Mouse (Mus musculus) lung, adult 18-20 months (tissue): Measurements from ENCODE around the gene Pfkfb4.

Source experiments
- DNase-seq, 2 experiments: peaks; one replicate each; pipeline ENCODE4 v3.0.0; 2022; ENCODE audit warnings: mixed read lengths in 2 of 2

Gene Pfkfb4

DNA sequence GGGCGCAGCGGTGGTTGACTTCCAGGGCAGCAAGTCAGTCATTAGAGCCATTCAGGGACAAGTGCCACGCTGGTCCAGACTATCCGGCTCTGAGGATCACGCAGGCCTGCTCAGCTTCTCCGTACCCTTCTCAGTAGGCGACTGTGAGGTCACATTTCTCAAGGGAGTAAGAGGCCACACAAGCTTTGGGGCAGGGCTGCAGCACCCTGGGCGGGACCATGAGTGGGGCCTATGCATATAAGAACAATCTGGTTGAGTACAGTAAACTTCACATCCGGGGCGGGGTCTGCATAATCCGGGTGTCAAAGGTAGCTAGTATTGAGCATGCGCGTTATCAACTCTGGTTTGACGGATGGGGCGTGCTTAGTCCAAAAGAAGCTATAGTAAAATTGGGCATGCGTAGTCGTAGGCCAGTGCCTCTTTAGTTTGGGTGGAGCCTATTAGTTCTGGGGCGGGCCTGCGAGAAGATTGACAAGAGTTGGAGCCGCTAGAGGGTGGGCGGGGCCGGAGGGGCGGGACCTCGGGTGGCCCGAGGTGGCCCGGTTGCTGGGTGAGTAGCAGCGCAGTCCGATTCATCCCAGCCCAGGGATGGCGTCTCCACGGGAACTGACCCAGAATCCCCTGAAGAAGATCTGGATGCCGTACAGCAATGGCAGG lies at the start of gene Pfkfb4:
Pfkfb4 (plus strand) TSS at position 351 of the 657 bp plus-strand sequence.
- DNase-seq: peak; percentile 99 to 100

DNA sequence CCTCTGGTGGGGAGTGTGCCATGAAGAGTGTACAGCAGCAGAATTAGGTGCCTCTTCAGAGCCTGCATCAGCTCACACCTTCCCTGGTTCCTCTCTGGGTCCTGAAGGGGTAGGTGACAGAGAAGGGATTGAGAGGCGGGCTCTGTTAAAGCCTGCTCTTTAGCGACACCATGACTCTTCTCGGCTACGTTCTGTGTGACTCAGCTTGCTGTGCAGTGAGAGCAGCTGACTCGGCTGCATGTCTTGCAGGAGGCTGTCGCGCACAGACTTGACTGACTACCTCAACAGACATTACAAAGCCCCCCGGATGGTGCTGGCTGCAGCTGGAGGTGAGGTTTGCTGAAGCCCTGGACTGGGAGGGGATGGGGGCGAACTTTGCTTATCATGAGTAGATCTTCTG lies 46.5 kb upstream of the Pfkfb4 start:
- DNase-seq: no peak

DNA sequence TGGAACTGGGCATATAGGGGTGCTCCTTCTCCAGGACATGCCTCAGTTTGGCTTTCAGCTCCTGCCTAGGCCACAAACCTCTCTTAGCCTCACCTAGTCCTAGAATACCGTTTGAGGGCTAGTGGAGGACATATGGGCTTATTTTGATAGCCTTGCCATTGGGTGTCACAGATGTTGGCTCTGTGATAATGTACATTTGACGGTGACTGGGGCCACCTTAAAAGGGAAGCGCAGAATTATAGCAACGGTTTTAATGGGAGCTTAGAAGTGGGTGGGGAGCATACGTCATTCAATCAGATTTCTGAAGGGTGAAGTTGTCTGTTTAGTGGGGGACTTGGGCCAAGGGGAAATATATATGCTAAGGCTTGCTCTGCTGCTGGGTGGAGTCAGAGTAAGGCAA lies 46.0 kb upstream of the Pfkfb4 start:
- no peak for DNase-seq

DNA sequence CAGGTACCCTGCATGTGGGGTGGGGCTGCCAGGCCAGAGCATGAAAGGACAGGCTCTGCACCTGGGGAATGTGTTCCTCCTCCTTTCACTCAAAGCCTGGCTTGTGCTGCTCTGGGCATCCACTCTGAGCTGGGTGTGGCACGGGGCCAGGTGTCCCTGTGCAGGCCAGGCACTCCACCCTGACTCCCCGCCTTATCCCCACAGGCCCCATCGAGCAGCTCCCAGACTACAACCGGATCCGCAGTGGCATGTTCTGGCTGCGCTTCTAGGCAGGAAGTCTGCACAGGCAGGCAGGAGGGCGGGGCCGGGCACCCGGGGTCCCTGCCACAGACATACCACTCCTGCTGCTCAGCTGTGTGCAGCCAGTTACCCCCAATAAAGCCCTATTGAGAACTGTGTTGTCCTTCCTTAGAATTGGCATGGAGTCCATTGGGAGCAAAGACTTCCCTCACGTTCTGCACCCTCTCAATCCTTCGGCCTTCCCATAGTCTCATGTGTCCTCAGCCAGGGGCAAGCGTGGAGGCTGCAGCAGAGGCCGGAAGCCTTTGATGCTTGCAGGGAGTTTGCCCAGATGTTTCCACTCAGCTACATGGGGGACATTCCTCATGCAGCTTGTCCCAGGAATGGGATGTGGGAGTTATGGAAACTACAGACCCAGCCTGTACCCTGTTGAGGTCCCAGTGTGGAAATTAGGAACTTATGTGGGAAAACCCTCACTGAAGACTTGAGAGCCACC lies 42.2 kb upstream of the Pfkfb4 start:
- DNase-seq: peak in 1 of 2 experiments; percentile 15

DNA sequence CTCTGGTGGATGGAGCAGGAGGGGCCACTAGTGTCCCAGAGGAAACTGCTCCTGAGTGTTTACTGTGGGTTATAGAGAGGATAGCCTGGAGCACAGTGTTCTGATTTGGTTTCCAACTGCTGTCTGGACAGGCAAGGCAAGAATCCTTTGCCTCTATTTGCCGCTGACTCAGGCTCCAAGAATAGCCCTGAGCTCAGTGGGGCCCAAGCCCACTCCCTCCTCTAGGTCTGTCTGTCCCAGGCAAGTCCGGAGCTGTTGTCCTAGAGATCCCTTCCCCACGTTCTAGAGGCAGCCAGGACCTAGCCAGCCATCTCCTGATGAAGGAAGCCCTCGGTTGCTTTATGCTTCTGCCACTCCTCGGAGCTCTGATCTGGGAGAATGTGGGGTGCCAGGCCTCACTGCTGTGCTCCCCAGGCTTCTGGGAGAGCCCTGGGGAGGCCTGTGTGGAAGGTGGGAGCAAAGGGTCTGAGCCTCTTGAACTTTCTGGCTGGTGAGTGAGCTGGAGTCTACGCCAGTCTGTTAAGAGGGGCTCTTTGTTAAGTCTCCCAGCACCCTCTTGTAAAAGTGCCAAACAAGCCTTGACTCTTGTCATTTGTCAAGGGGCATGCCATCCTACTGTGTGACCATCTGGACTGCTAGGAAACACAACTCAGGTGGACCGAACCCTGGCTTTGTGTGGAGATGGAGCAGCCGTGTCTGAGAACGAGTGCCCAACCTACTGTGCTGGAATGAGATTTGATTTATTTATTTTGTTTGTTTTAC lies 41.4 kb upstream of the Pfkfb4 start:
- no peak for DNase-seq

DNA sequence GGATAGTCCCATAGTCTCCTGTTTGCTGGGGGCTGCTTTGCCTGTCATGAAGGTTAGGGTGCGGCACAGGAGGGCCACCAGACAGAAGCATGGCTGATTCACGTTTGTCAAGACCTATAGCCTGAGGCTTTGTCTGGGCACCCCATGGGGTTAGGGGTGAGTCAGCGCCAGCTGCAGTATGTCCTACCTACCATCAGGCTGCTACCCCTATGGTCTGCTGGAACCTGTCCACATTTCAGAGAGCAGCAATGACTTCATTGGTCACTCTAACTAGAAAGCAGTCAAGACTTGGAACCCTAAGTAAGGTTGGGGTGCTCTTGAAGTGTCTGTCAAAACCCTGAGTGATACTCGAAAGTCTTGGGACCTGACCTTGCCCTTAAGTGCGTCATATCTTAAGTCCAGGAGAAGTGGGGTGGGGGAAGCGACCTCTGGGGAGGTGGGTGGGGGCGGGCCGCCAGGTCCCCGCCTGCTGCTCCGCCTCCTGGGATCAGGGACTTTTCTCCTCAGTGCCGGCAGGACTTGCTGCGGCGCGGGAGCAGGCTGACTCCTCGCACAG lies 38.4 kb upstream of the Pfkfb4 start, which contains the start of gene Col7a1:
Col7a1 (plus strand) TSS at position 506 of the 556 bp plus-strand sequence.
- peak; percentile 14 to 34 for DNase-seq

DNA sequence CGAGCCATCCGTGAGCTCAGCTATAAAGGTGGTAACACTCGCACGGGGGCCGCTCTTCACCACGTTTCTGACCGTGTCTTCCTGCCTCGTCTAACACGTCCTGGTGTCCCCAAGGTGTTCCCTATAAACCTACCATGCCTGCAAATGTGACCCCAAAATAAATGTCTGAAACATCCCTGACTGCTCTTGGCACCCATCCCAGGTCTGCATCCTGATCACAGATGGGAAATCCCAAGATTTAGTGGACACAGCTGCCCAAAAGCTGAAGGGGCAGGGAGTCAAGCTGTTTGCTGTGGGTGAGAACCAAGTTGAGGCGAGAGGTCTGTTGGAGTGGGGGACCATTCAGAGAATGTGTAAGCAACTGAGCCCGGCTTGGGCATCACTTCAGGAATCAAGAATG lies 36.3 kb upstream of the Pfkfb4 start:
- no peak for DNase-seq

DNA sequence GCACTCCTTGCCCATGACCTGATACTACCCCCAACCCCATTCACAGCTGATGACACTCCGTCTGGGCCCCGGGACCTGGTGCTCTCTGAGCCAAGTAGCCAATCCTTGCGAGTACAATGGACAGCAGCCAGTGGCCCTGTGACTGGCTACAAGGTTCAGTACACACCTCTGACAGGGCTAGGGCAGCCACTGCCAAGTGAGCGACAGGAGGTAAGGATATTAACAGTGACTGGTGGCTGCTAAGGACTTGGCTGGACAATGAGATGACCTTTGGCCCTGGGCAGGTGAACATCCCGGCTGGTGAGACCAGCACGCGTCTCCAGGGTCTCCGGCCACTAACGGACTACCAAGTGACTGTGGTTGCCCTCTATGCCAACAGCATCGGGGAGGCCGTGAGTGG lies 35.7 kb upstream of the Pfkfb4 start:
- no peak for DNase-seq

DNA sequence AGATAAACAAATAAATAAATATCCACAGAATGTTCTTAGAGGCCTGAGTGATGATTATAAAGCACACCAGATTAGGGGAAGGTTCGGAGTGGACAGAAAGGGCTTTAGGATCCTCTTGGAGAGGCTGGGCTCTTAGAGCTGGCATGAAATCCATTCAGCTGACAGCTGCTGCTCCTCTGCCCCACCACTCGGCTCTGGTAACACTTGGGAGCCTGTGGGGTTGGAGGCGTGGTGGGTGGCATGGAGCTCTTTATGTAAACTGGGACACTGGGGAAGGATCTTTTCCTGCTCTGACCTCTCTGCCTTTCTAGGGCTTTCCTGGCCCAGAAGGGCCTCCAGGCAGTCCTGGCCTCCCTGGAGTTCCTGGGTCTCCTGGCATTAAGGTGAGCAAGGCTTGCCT lies 28.0 kb upstream of the Pfkfb4 start:
- DNase-seq: no peak

DNA sequence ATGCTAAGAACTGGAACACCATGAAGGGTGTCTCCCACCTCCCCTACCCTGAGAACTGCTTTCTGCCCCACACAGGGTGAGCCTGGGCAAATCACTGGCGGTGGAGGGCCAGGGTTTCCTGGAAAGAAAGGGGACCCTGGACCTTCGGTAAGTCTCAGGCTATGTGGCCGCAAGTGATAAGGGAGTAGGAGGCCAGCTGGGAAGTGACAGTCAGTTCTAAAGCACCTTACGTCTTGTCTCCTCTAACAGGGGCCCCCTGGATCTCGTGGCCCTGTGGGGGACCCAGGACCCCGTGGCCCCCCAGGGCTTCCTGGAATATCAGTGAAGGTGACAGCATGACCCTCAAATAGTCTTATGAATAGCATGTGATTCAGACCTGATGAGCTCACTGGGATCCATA lies 27.2 kb upstream of the Pfkfb4 start:
- DNase-seq: no peak

DNA sequence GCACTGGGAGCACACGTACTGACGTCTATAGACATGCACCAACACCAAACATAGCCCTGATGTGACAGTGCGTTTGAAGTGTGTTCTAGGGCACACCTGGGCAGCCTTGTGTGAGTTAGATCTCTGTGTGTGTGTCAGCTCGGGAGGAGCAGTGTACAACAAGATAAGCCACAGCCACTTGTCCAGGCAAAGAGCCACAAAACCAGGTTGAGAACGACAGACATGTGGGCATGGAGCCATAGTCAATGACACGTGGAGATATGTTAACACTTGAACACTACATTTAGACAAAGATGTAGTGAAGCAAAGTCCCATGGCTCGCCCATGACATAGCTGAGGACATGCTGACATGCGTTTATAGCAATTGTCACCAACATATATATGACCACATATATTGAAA lies 21.0 kb upstream of the Pfkfb4 start:
- no peak for DNase-seq

DNA sequence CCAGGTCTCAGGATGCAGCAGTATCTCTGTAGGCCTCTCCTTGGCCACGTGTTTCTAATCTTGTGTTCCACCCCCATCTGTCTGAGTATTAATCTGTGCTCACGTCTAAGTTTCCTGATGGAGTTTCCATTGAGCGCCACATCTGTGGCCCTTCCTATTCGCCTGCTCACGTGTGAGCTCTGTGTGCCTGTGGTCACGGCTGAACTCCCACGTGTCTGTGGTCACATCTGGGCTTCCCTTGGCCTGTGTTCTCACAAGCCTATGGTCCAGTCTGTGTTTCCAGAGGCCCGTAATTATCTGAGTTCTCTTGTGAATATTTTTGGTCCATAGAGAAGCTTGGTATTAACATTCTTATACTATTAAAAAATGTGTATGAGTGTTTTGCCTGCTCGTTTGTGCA lies 15.1 kb upstream of the Pfkfb4 start:
- no peak for DNase-seq

DNA sequence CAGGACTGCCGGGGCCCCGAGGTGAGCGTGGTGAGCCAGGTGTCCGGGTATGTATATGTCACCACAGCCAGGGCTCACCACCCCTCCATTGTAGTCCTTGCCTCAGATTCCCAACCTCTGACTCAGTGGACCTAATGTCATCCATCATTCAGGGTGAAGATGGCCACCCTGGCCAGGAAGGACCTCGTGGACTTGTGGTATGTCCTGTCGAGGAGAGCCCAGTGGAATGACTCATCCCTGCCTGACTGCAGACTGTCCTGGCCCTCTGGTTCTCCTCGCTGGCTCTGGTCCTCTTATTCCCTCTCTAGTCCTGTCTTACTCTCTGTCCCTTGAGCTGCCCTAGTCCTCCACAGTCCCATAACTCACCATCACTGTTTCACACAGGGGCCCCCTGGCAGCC lies 13.6 kb upstream of the Pfkfb4 start:
- DNase-seq: no peak

DNA sequence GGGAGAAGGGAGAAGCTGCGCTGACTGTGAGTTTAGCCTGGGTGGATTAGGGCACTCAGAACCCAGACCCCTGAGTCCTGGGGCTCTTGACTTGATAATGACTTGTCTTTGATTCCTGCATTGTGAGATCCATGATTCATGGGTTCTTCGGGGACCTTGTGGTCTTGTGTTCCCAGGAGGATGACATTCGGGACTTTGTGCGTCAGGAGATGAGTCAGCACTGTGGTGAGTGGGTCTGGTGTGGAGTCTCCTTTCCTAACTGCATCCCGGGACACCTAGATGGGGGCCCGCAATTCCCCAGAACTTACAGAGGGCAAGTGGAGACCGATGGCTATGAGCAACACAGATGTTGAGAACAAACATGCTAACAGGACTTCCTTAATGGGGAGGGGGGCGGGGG lies 9.1 kb upstream of the Pfkfb4 start:
- DNase-seq: no peak

DNA sequence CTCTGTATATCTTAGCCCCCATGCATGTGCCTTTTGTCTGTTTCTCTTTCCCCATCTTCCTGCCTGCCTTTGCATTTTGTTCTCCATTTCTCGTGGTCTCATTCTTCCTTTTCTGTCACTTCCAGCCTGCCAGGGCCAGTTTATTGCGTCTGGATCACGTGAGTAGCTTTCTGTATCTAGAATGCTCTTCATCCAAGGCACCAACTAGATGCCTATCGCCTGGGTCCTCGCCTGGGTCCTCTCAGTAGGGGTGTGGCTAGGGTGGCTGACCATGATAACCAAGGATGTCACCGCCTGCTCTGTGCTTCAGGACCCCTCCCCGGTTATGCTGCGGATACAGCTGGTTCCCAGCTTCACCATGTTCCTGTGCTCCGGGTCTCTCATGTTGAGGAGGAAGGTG lies 8.4 kb upstream of the Pfkfb4 start:
- no peak for DNase-seq

DNA sequence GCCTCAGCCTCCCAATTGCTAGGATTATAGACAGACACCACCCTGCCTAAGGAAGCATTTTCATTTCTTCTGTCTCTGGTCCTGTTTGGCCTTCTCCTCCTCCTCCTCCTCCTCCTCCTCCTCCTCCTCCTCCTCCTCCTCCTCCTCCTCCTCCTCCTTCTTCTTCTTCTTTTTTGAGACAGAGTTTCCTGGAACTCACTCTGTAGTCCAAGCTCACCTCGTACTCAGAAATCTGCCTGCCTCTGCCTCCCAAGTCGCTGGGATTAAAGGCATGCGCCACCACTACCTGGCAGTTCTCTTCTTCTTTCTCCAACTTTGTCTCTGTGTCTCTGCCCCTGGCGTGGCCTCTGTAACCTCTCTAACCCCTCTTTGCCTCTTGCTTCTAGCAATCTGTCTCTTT lies 5.9 kb upstream of the Pfkfb4 start, which contains the start of gene Ucn2:
Ucn2 (plus strand) TSS at position 301 of the 400 bp plus-strand sequence.
- DNase-seq: no peak

DNA sequence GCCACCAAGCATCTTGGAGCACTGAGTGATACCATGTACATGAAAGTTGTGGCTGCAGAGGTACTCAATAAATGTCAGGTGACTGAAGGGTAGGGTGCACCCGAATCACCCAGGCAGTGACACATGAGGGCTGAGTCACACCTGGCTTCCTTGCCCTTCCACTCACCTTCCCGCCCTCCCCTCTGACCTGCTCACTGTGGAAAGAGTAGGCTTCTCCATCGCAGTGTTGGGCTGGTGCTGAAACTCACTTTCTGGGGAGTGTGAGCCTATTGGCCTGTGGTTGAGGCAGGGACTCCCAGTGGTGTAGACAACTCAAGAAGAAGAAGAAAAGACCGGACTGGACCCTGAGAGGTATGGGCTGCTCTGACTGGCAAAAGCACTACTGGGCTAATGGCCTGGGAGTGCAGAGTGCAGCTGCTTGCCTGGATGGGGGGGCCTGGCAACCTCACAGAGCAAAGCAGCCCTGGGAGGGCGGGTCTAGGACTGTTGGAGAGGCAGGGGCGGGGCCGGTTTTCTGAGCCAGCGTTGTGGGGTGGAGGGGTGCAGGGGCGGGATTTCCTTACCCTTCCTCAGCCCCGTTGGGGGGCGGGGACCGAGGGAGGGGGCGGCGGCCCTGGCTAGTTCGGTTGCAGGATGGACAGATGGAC lies 3.8 kb upstream of the Pfkfb4 start:
- peak; percentile 56 to 72 for DNase-seq

DNA sequence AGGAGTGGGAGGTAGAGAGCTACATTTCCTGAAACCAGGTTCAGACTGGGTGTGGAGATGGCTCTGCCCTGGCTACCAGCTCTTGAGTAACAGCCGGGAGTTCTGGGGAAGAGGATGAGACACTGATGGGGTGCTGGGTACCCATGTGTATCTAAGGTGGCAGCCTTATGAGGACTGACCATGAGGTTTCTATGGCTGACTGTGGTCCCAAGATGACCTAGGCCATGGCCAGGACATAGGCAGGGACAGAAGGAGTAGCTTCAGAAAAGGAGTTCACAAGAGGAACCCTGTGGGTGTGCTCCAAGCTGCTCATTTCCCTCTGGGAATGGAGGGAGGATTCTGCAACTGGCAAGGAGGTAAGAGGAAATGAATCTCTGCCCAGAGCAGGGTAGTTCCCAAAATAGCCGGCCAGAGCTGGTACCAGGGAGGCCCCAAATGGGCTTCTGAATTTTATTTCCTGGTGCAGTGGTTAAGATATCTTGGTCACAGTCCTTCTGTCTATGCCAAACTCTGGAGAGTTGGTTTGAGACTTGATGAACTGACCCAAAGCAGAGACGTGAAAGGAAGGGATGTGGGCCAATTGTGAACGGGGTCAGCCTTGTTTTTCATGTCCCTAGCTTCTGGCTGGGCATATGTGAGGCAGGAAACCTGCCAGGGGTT lies 1.6 kb upstream of the Pfkfb4 start:
- peak in 1 of 2 experiments; percentile 19 for DNase-seq

DNA sequence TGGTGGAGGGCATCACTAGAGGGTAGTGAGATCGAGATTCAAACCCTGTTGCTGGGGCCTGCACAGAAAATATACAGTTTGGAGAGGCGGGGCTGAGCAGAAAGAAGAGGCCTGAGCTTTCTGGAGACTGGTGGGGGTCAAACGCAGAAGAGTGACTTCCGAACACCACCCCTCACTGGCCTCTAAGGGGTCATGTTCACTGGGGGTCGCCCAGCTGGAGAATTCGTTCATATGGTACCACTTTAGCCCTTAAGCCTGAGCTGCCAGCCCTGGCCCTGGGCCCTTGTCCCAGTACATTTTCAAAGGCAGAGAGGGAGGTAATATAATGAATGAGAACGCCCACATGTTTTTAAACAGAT lies 1.1 kb upstream of the Pfkfb4 start:
- DNase-seq: no peak

DNA sequence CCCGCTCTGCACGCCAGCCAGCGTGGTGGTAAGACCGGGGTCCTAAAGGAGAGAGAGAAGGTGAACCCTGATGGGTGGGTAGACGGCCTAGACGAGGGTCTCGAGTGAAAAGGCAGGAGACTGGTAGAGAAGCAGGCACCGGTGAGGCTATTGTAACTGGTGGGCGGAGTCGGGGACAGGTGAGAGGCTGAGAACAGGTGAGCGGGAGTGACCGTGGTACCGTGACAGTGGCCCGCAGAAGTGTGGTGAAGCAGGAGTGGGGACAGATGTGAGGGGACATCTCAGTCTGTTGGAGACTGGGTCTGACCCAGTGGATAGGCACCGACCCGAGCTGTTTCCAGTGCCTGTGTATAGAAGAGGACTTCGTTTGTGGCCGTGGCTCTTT lies 499 bp downstream of the Pfkfb4 start:
- peak in 1 of 2 experiments; percentile 57 for DNase-seq

DNA sequence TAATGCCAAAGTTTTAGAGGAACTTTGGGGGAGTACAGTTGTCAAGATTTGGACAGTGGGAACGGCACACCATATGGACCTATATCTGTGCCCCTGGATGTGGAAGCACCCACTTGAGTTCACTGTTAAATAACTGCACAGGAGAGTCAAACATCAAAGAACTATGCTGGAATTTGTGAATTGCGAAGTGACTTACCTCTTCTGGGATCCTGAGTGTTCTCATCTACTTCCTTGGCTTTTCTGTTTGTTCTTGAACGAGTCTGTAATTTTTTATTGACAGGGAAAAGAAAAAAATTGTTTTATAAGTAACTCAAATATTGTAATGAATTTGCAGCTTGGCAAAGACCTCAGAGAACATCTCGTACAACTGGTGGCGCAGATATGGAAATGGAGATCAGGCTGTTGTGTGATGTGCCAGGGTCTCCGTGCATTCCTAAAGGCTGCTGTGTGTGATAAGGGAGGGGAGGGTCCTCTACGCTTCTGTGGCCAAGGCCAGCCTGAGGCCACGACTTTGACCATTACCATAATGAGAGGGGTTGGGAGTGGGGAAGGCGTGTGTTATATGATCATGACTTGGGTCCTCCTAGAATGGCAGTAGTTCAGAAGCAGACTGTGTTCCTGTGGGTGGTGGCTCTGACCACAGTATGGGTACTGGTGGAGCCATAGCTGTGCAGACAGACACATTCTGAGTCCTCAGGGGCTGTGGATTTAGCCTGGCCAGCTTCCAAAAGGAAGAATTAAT lies 1.2 kb downstream of the Pfkfb4 start:
- DNase-seq: peak in 1 of 2 experiments; percentile 24

DNA sequence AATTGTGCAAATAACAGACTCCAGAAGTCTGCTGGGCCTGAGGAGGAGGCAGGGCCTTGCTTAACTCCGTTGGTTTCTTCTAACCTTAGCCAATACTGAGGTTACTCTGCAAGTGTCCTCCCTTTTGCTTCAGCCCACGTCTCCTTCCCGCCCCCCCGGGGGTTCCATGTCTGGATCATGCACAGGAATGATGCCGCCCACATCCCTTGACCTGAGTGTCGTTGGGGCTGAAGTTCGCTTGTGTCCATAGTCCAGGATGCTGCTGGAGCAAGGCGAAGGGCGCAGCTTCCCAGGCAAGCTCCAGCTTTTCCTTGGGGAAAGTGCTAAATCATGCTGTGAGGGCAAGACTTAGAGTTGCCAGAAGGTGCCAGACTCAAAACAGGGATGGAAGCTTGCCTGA lies 4.8 kb downstream of the Pfkfb4 start:
- DNase-seq: no peak
